Mouse (Mus musculus) right cerebral cortex, postnatal 4 days (tissue): ENCODE results near the gene Bsdc1.
"Not testable (repeated sequence)": the region's sequence is repeated elsewhere in the genome, so short reads cannot be mapped to it uniquely, and the experiment has no call there.

ENCODE experiments used
- DNase-seq: peaks from one replicate; pipeline ENCODE4 v3.0.0-alpha.2; 2022

Gene Bsdc1

DNA sequence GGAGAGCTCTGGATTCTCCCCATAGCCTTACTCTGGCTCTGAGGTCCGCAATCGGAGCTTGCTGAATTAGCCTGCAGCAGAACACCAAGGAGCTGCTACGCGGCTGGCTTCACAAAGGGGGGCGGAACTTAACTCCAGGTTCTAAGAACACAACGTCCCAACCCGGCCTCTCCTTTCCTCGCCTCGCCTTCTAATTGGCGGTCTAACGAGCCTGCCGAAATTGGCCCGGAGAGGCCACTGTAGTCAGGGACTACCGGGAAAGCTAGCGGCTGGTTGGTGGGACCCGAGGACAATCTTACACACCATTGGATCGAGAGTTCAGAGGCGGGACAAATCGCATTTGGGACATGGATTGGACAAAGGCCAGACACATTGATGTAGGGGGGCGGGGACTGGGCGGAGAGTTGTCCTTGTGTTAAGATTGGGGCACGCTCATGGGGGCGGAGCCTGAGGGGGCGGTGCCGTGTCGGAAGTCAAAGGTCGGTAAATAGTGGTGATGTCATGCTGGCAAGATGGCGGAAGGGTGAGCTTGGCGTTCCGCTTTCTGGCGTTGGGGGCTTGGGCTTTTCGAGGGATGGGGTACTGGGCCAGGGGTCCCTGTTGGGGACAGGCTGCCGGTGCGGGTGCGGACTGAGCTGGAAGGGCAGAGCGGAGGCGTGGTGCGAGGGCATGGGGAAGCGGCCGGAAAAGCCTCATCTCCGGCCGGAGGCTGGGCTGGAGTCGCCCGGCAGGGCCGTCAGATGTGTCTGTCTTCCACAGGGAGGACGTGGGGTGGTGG lies at the start of gene Bsdc1:
Gene Bsdc1 (plus strand): TSS at position 399 of the 778 bp plus-strand sequence.
- peak; percentile 97 for DNase-seq

DNA sequence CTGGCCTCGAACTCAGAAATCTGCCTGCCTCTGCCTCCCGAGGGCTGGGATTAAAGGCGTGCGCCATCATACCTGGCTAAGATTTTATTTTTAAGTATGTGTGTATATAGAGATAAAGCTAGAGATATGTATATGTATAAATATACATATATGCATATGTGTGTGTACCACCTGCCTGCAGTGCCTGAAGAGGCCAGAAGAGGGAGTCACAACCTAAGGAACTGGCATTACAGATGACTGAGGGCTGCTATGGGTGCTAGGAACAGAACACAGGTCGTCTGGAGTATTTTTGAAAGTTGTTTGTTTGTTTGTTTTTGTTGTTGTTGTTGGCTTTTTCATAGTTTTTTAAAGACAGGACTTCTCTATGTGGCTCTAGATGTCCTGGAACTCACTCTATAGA lies 45.5 kb upstream of the Bsdc1 start:
- no peak for DNase-seq

GRCm38 (mm10) chr4:129416478-129416877 lies 44.9 kb upstream of the Bsdc1 start:
- no peak for DNase-seq

DNA sequence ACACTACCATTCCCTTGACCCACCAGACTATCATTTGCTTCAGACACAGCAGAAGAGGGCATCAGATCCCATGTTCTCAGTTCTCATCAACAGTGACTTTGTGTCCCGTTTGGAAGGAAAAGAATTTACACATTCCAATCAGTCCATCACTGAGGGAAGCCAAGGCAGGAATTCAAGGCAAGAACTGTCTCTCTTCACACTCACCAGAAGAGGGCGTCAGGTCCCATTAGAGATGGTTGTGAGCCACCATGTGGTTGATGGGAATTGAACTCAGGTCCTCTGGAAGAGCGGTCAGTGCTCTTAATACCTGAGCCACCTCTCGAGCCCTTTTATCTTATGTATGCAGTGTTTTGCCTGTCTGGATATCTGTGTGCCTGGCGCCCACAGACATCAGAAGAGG lies 43.1 kb upstream of the Bsdc1 start:
- no peak for DNase-seq

GRCm38 (mm10) chr4:129440340-129441063 lies 20.9 kb upstream of the Bsdc1 start, which contains the start of gene Zbtb8b:
TSS of gene Zbtb8b (minus strand) at chr4:129440853.
- peak; percentile 65 for DNase-seq

- no peak for DNase-seq
Observed at GRCm38 (mm10) chr4:129441145-129441544, 20.2 kb upstream of the Bsdc1 start.

DNA sequence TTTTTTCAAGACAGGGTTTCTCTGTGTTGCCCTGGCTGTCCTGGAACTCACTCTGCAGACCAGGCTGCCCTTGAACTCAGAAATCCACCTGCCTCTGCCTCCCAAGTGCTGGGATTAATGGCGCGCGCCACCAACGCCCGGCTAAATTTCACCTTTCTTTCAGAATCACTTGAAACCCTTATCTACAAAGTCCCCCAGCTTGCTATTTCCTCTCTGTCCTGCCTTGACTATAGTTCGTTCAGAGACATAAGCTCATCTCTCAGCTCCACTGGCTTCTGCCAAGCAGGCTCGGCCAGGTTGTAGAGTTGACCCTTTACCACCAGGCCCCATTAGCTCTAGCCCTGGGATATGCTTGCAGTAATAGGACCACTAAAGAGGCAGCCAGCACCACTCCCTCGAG lies 14.0 kb upstream of the Bsdc1 start:
- DNase-seq: no peak

DNA sequence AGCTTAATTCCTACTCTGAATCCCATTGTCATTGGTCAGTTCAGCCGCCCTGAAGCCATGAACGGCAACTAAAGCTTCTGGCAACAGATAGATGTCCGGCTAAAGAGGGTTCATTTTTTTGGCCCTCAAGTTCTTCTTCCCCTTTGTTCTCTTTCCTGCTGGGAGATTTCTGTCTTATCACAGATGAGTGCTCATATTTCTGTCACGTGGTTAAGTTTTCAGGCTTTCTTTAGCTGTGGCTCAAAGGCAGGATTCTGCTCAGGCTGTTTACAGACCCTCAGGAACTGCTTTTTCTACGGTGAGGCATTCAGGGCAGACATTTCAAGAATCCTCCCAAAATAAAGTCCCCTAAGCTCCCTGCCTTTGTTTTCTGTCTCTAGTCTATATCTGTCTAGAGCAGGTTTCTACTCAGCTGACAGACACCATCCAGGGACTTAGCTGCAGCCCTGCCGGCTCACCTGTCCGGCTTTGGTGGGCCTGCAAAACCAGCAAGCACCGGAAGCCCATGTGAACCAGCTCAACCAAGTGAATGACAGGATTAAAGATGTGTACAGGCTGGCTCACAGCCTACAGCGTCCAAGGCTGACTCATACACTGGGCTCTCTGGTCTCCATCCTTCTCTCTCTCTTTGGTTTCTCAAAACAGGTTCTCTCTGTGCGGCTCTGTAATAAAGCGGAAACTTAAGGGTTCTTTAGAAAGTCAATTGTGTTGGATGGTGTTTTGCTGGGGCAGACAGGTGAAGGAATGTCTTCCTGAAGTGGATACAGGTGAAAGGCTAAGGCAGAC lies 13.4 kb upstream of the Bsdc1 start:
- DNase-seq: no peak

GRCm38 (mm10) chr4:129448713-129449112 lies 12.7 kb upstream of the Bsdc1 start:
- DNase-seq: no peak

GRCm38 (mm10) chr4:129450851-129451250 lies 10.5 kb upstream of the Bsdc1 start:
- DNase-seq: no peak

- no peak for DNase-seq
Observed at GRCm38 (mm10) chr4:129451471-129452169, 9.8 kb upstream of the Bsdc1 start.

DNA sequence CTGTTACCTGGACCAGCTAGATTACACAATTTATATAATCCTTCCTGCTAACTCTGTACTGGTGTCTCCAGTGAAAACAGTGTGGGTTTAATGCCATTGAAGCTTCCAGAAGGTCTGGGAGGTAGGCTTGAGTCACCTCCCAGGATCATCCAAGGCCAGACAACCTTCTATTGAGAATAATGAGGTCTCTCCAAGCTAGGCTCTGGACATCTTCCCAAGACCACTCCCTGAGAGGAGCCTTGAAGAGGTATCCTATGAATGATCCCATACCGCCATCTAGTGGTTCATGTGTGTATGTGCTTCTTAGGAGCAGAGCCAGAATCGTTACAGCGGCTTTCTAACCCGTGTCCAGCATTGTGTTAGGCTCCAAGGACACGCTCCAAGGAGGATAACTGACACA lies 6.1 kb upstream of the Bsdc1 start:
- DNase-seq: peak; percentile 29

DNA sequence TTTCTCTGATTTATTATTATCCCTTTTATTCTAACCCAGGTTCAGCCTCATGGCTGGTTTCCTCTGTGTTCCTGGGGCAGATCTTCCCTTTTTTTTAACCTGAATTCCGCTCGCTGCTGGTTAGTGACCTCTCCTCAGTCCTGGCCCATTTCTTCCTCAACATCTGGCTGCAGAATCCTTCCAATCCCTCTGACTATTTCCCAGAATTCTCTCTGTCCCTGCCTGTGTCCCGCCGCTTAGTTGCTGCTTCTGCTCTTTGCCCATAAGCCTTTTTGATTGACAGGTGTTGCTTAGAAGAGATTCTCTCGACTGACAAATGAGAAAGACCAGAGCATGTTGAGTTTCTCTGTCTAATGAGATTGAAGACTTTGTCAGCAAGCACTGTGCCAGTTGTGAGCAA lies 5.3 kb upstream of the Bsdc1 start:
- no peak for DNase-seq

DNA sequence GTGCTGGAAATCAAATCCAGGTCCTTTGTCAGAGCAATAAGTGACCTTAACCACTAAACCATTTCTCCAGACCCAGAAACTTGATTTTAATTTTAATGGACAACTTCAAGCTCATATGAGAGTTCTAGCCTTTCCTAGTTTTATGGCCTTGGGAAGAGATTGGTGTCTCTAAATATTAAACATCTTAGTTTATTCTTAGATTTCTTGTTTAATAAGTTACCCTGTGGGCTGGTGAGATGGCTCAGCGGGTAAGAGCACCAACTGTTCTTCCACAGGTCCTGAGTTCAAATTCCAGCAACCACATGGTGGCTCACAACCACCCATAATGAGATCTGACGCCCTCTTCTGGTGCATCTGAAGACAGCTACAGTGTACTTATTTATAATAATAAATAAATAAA lies 4.1 kb upstream of the Bsdc1 start:
- DNase-seq: not testable (repeated sequence)

GRCm38 (mm10) chr4:129459726-129460125 lies 1.7 kb upstream of the Bsdc1 start:
- DNase-seq: no peak

DNA sequence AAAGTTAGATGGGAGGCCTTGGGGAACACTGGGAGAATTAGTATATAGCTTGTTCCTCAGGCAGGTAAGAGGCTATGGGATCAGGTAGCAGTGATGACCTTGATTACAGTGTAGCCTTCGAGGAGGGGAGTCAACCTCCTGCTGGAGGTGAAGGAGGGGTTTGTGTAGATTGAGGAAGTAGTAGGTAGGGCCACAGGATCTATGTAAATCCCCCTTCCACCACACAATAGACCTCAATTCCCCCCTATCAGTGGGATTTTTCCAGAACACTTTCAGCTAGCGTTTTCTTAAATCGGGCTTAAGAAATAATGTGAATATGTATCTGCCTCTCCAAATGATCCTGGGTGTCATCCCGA lies 576 bp upstream of the Bsdc1 start:
- no peak for DNase-seq

DNA sequence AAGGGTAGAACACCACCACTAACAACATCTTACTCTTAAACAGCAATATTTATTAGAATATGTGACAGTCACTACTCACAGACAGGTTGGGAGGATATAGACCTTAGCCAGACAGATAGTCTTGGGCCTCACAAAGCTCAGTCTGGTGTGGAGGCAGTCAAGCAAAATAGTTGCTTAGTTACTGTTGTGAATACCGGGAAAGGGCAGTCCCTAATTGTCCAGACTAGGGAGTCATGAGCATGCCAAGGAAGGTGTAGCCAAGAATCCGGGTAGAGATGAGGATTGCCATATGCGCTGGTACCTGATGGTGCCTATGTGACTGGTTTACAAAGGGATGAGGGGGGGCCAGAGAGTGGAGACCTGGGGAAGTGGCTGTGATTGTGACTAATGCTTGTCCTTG lies 737 bp downstream of the Bsdc1 start:
- no peak for DNase-seq

DNA sequence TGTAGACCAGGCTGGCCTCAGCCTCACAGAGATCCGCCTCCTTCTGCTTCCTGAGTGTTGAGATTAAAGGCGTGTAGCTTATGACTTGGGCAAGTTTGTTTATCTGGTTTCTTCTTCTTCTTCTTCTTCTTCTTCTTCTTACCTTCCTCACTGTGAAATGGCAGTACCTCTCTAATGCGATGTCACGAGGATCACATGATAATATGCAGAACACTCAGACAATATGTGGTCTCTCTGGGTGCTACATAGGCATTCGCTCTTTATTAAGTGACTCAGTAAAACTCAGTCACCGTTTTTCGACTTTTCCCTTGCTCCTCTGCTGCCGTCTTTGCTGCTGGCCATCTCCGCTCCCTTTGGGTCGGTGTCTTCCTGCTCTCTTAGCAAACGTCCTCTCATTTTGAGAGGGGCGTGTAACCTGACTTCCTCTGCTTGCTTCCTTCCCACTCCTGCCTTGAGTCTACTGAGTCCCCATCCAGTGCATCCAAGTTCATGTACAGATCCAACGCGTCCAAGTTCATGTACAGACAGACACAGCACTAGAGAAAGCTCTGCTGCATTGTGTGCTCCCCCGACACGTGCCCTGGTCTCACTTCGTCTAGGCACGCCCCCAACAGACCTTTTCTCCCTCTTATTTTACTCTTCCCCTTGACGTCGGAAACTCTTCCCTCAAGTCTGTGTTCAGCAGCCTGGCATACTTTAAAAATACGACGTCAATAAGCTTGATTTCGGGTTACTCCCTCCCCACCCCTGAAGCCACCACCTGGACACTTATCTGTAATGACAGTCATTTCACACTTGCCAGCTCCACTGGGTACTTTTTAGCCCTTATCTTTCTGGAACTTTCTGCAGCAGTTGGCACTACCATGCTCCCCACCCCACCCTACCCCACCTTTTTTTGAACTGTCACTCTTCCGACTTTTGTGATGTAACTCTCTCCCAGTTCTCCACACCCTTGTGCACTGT lies 2.0 kb downstream of the Bsdc1 start:
- no peak for DNase-seq

DNA sequence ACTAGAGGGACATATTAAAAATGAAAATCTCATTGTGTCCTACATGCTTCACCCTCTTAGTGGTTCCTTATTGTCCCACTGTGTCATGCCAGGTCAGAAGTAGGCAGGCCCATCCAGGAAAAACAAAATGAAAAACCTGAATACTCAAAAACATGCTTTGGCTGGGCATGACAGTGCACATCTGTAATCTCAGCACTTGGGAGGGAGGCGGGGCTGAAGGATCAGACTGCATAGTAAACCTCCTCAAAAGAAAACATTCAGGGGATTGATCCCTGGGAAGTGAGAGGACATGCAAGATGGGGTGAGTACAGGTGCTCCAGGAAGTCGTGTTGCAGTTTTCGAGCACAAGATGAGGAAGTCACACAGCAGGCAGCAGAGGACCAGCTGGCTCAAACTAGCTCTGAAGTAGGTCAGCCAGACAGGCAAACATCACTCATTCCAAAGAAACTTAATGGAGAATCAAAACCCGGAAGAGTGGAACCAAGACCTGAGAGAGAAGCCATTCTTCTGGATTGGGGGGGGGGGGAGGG lies 3.0 kb downstream of the Bsdc1 start:
- DNase-seq: no peak

GRCm38 (mm10) chr4:129476047-129476446 lies 14.7 kb downstream of the Bsdc1 start:
- DNase-seq: no peak

DNA sequence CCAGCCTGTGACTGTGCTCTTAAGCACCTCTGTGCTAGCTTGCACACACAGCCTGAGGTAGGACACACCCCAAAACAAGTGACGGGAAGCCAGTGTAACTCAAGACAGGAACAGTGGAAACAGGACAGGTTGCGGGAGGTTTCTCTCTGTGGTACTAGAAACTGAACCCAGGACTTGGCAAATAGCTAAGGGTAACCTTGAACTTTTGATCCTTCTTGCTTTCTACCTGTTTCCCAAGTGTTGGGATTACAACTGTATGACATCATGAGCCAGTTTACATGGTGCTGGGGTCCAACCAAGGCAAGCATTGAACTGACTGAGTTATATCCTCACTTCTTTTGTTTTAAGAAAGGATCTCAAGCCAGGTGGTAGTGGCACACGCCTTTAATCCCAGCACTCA lies 18.5 kb downstream of the Bsdc1 start:
- no peak for DNase-seq

- DNase-seq: no peak
Observed at GRCm38 (mm10) chr4:129481090-129481489, 19.7 kb downstream of the Bsdc1 start.
